Mouse (Mus musculus) lung, adult 2 months (tissue): ENCODE results near the gene Kera.

ENCODE experiments used
- CTCF ChIP-seq: fragments of 200-500 bp; IDR thresholded peaks from 2 replicates; pipeline ENCODE4 v1.5.1; 2011; ENCODE audit warnings: mild to moderate bottlenecking, low read length, control low read depth; ENCODE audit not compliant: insufficient read depth
- POLR2A ChIP-seq: fragments of 200-500 bp; IDR thresholded peaks from 2 replicates; pipeline ENCODE4 v1.6.1; 2011; ENCODE audit warnings: low read depth, mild to moderate bottlenecking, control low read depth, low read length, borderline replicate concordance; ENCODE audit errors: extremely low read depth

- TF ChIP-seq POLR2A: no peak
- TF ChIP-seq CTCF: no peak
Measured at GRCm38 (mm10) chr10:97587159-97587558, 19.5 kb upstream of the Kera start.
